Mouse (Mus musculus) kidney, postnatal 10 days (tissue): ENCODE measurements at regions not wholly inside any gene's neighbourhood (a gene's known extent, or its start where the extent isn't known, plus 50 kb on each side); places are given as distances from the start of the nearest gene placed in this dataset.
"Not testable (repeated sequence)": the region's sequence is repeated elsewhere in the genome, so short reads cannot be mapped to it uniquely, and the experiment has no call there.

Experiments
- DNase-seq: peaks from one replicate; pipeline ENCODE4 v3.0.0; 2021; ENCODE audit warnings: mixed read lengths

GRCm38 (mm10) chr13:5920422-5920821, 59.1 kb downstream of the Klf6 start:
- DNase-seq, result no peak

GRCm38 (mm10) chr13:5931433-5931832, 70.2 kb downstream of the Klf6 start:
- no peak for DNase-seq

GRCm38 (mm10) chr13:5937436-5937835, 76.2 kb downstream of the Klf6 start:
- DNase-seq, result no peak

- DNase-seq, result no peak
Observed at GRCm38 (mm10) chr13:5937970-5938369, 76.7 kb downstream of the Klf6 start.

- DNase-seq, result no peak
Observed at GRCm38 (mm10) chr13:5939368-5939767, 78.1 kb downstream of the Klf6 start.

GRCm38 (mm10) chr13:5952863-5953262, 91.6 kb downstream of the Klf6 start:
- DNase-seq, result no peak

GRCm38 (mm10) chr13:5955121-5955520, 93.8 kb downstream of the Klf6 start:
- not testable (repeated sequence) for DNase-seq

- DNase-seq, result no peak
Observed at GRCm38 (mm10) chr13:5956145-5956544, 94.9 kb downstream of the Klf6 start.

GRCm38 (mm10) chr13:5962947-5963346, 101.7 kb downstream of the Klf6 start:
- DNase-seq, result no peak

GRCm38 (mm10) chr13:5964626-5965025, 103.3 kb downstream of the Klf6 start:
- DNase-seq, result no peak

GRCm38 (mm10) chr13:5978615-5979014, 117.3 kb downstream of the Klf6 start:
- DNase-seq, result peak; percentile 52

- DNase-seq, result no peak
Observed at GRCm38 (mm10) chr13:5987491-5987890, 126.2 kb downstream of the Klf6 start.

- no peak for DNase-seq
Observed at GRCm38 (mm10) chr13:5988407-5988806, 127.1 kb downstream of the Klf6 start.

- no peak for DNase-seq
Observed at GRCm38 (mm10) chr13:6000559-6001217, 139.4 kb downstream of the Klf6 start.

- DNase-seq, result no peak
Observed at GRCm38 (mm10) chr13:6001218-6001564, 139.9 kb downstream of the Klf6 start.

GRCm38 (mm10) chr13:6005901-6006300, 144.6 kb downstream of the Klf6 start:
- no peak for DNase-seq

GRCm38 (mm10) chr13:6009671-6010070, 148.4 kb downstream of the Klf6 start:
- DNase-seq, result no peak

- no peak for DNase-seq
Observed at GRCm38 (mm10) chr13:6027207-6027606, 165.9 kb downstream of the Klf6 start.

GRCm38 (mm10) chr13:6028878-6029277, 167.6 kb downstream of the Klf6 start:
- no peak for DNase-seq

- DNase-seq, result no peak
Observed at GRCm38 (mm10) chr13:6029461-6029860, 168.2 kb downstream of the Klf6 start.

GRCm38 (mm10) chr13:6030128-6030527, 168.8 kb downstream of the Klf6 start:
- no peak for DNase-seq

GRCm38 (mm10) chr13:6040132-6040531, 178.8 kb downstream of the Klf6 start:
- no peak for DNase-seq

- DNase-seq, result no peak
Observed at GRCm38 (mm10) chr13:6040663-6041062, 179.4 kb downstream of the Klf6 start.

GRCm38 (mm10) chr13:6042495-6042894, 181.2 kb downstream of the Klf6 start:
- no peak for DNase-seq

- peak; percentile 48 for DNase-seq
Observed at GRCm38 (mm10) chr13:6059515-6060228, 198.4 kb downstream of the Klf6 start.
